Mouse (Mus musculus) G1E (cell line): Measurements from ENCODE around the gene Ang6. TPM values are rescaled to one million over a fixed set of nuclear protein-coding genes. Genes with fewer than 3 reads are reported as not detected.
"Not testable (repeated sequence)": the region's sequence is repeated elsewhere in the genome, so short reads cannot be mapped to it uniquely, and the experiment has no call there.

Experiments
- ATAC-seq: 2 replicates; pipeline ENCODE4 v1.8.0; 2016; ENCODE audit warnings: mild to moderate bottlenecking; ENCODE audit not compliant: insufficient number of reproducible peaks, poor library complexity, low FRiP score, severe bottlenecking; ENCODE audit errors: extremely low read depth
- DNase-seq: peaks from one replicate; pipeline ENCODE4 v3.0.0; 2012; ENCODE audit warnings: low spot score
- H3K27me3 ChIP-seq: 2 replicates; pipeline ENCODE4 v1.6.1; 2012; ENCODE audit warnings: mild to moderate bottlenecking, low read length, inconsistent platforms; ENCODE audit not compliant: insufficient read depth
- H3K36me3 ChIP-seq: replicated peaks from 2 replicates; pipeline ENCODE3; 2012; ENCODE audit warnings: mild to moderate bottlenecking, inconsistent platforms
- H3K4me1 ChIP-seq: 2 replicates; pipeline ENCODE4 v1.6.1; 2012; ENCODE audit warnings: low read depth, low read length, inconsistent platforms, mixed read lengths; ENCODE audit not compliant: insufficient read depth
- H3K4me3 ChIP-seq: 2 replicates; pipeline ENCODE4 v1.5.1; 2012; ENCODE audit warnings: low read depth, mild to moderate bottlenecking, inconsistent platforms, low read length, moderate library complexity, mixed read lengths
- H3K9me3 ChIP-seq: replicated peaks from 2 replicates; pipeline ENCODE4 v1.6.1; 2012; ENCODE audit warnings: inconsistent platforms
- CTCF ChIP-seq: IDR thresholded peaks from 2 replicates; pipeline ENCODE4 v1.5.1; 2012; ENCODE audit warnings: low read depth, low read length, inconsistent platforms, mixed read lengths
- GATA1 ChIP-seq: IDR thresholded peaks from 2 replicates; pipeline ENCODE4 v1.6.1; 2012; ENCODE audit warnings: borderline replicate concordance, low read length, inconsistent platforms, mixed read lengths
- GATA2 ChIP-seq: IDR thresholded peaks from 2 replicates; pipeline ENCODE4 v1.6.1; 2012; ENCODE audit warnings: low read depth, low read length, inconsistent platforms, borderline replicate concordance
- POLR2AphosphoS5 ChIP-seq: IDR thresholded peaks from 2 replicates; pipeline ENCODE4 v1.6.1; 2012; ENCODE audit warnings: low read depth, low read length, inconsistent platforms; ENCODE audit not compliant: insufficient replicate concordance
- TAL1 ChIP-seq: conservative IDR thresholded peaks from 2 replicates; pipeline ENCODE4 v1.6.1; 2012; ENCODE audit warnings: low read depth, low read length, inconsistent platforms, mixed read lengths
- polyA plus RNA-seq: library from polyadenylated mRNA; stranded (reverse); fragments of >175 nt; gene quantifications from 2 replicates; pipeline ENCODE4 v1.2.3, GENCODE M21; 2012
- total RNA-seq, 2 experiments: library from RNA; stranded (forward) in 1 of 2; stranded (reverse) in 1 of 2; fragments of 200-1000 nt in 1 of 2; fragments of >200 nt in 1 of 2; fragmentation: Nextera tagmentation in 1 of 2; gene quantifications; 2 replicates each; pipeline ENCODE4 v1.2.3; 2014 to 2017

The Ang6 gene
- total and polyA plus RNA-seq, 3 experiments, result 0.55 TPM; not detected in 2

- DNase-seq, result no peak
- Histone ChIP-seq H3K4me3 (no peak overlapping the region), H3K36me3 (no peaks in the 10 kb centered on the region), H3K9me3 (no peaks in the 10 kb centered on the region), H3K27me3 (no peaks in the 10 kb centered on the region), H3K4me1 (no peaks in the 10 kb centered on the region)
- TF ChIP-seq POLR2AphosphoS5 (no peak), CTCF (no peak), GATA1 (no peak), GATA2 (no peak), TAL1 (no peak)
- ATAC-seq, result no peak
Measured at GRCm38 (mm10) chr14:43986147-43986546, 15.9 kb downstream of the Ang6 start.

- Histone ChIP-seq H3K4me3 (no peak overlapping the region), H3K4me1 (no peaks in the 10 kb centered on the region), H3K27me3 (no peaks in the 10 kb centered on the region), H3K36me3 (no peaks in the 10 kb centered on the region), H3K9me3 (0 out of 2 replicates have a peak, but pooled peaks cover 1% of the 10 kb centered on the region)
- ATAC-seq, result no peak
- no peak for TF ChIP-seq TAL1
- TF ChIP-seq GATA1, result no peak
- TF ChIP-seq CTCF, result no peak
- TF ChIP-seq GATA2, result no peak
- TF ChIP-seq POLR2AphosphoS5, result no peak
- no peak for DNase-seq
Measured at GRCm38 (mm10) chr14:43983897-43984296, 18.2 kb downstream of the Ang6 start.

GRCm38 (mm10) chr14:43983454-43983853 lies 18.6 kb downstream of the Ang6 start:
- Histone ChIP-seq H3K4me3 (no peak overlapping the region), H3K36me3 (no peaks in the 10 kb centered on the region), H3K4me1 (no peaks in the 10 kb centered on the region), H3K27me3 (no peaks in the 10 kb centered on the region), H3K9me3 (0 out of 2 replicates have a peak, but pooled peaks cover 3% of the 10 kb centered on the region)
- no peak for ATAC-seq
- DNase-seq, result no peak
- no peak for TF ChIP-seq TAL1
- TF ChIP-seq POLR2AphosphoS5, result no peak
- TF ChIP-seq CTCF, result no peak
- TF ChIP-seq GATA1, result no peak
- TF ChIP-seq GATA2, result no peak

- H3K36me3 ChIP-seq, H3K9me3 ChIP-seq, H3K4me1 ChIP-seq, H3K27me3 ChIP-seq, DNase-seq, H3K4me3 ChIP-seq, ATAC-seq: not testable (repeated sequence)
Measured at GRCm38 (mm10) chr14:43956769-43957168, 45.3 kb downstream of the Ang6 start, which contains the start of gene Ang5. Ang5 (plus strand) TSS chr14:43957069.

GRCm38 (mm10) chr14:43955074-43955473 lies 47.0 kb downstream of the Ang6 start:
- not testable (repeated sequence) for DNase-seq, ATAC-seq, H3K27me3 ChIP-seq, H3K4me3 ChIP-seq, H3K36me3 ChIP-seq, H3K4me1 ChIP-seq, H3K9me3 ChIP-seq

GRCm38 (mm10) chr14:43953382-43953781 lies 48.7 kb downstream of the Ang6 start:
- not testable (repeated sequence) for H3K4me1 ChIP-seq, ATAC-seq, H3K9me3 ChIP-seq, DNase-seq, H3K4me3 ChIP-seq, H3K27me3 ChIP-seq, H3K36me3 ChIP-seq

Other genes with a start within 250 kb of the Ang6 start
- not detected in 2 replicates for gene Gm8180, start 217.5 kb downstream of the Ang6 start, total RNA-seq (2014; fragmentation: Nextera tagmentation)
- gene Gm8180, start 217.5 kb downstream of the Ang6 start, total RNA-seq (2017), result not detected in 2 replicates
- not detected in 2 replicates for gene Gm8180, start 217.5 kb downstream of the Ang6 start, polyA plus RNA-seq
- gene Ear1, start 126.8 kb downstream of the Ang6 start, total RNA-seq (2014; fragmentation: Nextera tagmentation), result not detected in 2 replicates
- gene Ear1, start 126.8 kb downstream of the Ang6 start, total RNA-seq (2017), result 0.44 TPM in 1 of 2 replicates, not detected in the other
- not detected in 2 replicates for gene Ear1, start 126.8 kb downstream of the Ang6 start, polyA plus RNA-seq
- gene Ear10, start 78.7 kb downstream of the Ang6 start, total RNA-seq (2014; fragmentation: Nextera tagmentation), result not detected in 2 replicates
- gene Ear10, start 78.7 kb downstream of the Ang6 start, total RNA-seq (2017), result not detected in 2 replicates
- gene Ear10, start 78.7 kb downstream of the Ang6 start, polyA plus RNA-seq, result not detected in 2 replicates
- gene Gm8113, start 76.9 kb downstream of the Ang6 start, total RNA-seq (2014; fragmentation: Nextera tagmentation), result not detected in 2 replicates
- gene Gm8113, start 76.9 kb downstream of the Ang6 start, total RNA-seq (2017), result 0.05 and 0.06 TPM in 2 replicates
- gene Gm8113, start 76.9 kb downstream of the Ang6 start, polyA plus RNA-seq, result not detected in 2 replicates
- not detected in 2 replicates for gene Ang5, start 45.2 kb downstream of the Ang6 start, total RNA-seq (2014; fragmentation: Nextera tagmentation)
- 0.41 TPM in 1 of 2 replicates, not detected in the other for gene Ang5, start 45.2 kb downstream of the Ang6 start, total RNA-seq (2017)
- gene Ang5, start 45.2 kb downstream of the Ang6 start, polyA plus RNA-seq, result not detected in 2 replicates
- gene Ear2, start 100.4 kb upstream of the Ang6 start, total RNA-seq (2014; fragmentation: Nextera tagmentation), result not detected in 2 replicates
- 0.35 TPM in 1 of 2 replicates, not detected in the other for gene Ear2, start 100.4 kb upstream of the Ang6 start, total RNA-seq (2017)
- not detected in 2 replicates for gene Ear2, start 100.4 kb upstream of the Ang6 start, polyA plus RNA-seq
- not detected in 2 replicates for gene Gm3327, start 121.6 kb upstream of the Ang6 start, total RNA-seq (2014; fragmentation: Nextera tagmentation)
- 0.16 TPM in 1 of 2 replicates, not detected in the other for gene Gm3327, start 121.6 kb upstream of the Ang6 start, total RNA-seq (2017)
- not detected in 2 replicates for gene Gm3327, start 121.6 kb upstream of the Ang6 start, polyA plus RNA-seq
- gene Gm8212, start 195.4 kb upstream of the Ang6 start, total RNA-seq (2014; fragmentation: Nextera tagmentation), result not detected in 2 replicates
- not detected in 2 replicates for gene Gm8212, start 195.4 kb upstream of the Ang6 start, total RNA-seq (2017)
- gene Gm8212, start 195.4 kb upstream of the Ang6 start, polyA plus RNA-seq, result 0.03 TPM in 1 of 2 replicates, not detected in the other
- 3.3 and 4.9 TPM in 2 replicates for gene 4930503E14Rik, start 211.0 kb upstream of the Ang6 start, total RNA-seq (2014; fragmentation: Nextera tagmentation)
- gene 4930503E14Rik, start 211.0 kb upstream of the Ang6 start, total RNA-seq (2017), result 0.93 and 1.1 TPM in 2 replicates
- 0.17 TPM in 1 of 2 replicates, not detected in the other for gene 4930503E14Rik, start 211.0 kb upstream of the Ang6 start, polyA plus RNA-seq